Mouse (Mus musculus) bone marrow, adult 2 months (tissue): Measurements from ENCODE around the gene Ggt1. TPM values are rescaled to one million over a fixed set of nuclear protein-coding genes. Genes with fewer than 3 reads are reported as not detected.

Experiments
- H3K27ac ChIP-seq: fragments of 200-500 bp; 2 replicates; pipeline ENCODE4 v1.5.1; 2012; ENCODE audit warnings: low read depth, mild to moderate bottlenecking, control low read depth, inconsistent platforms, low read length; ENCODE audit not compliant: control insufficient read depth, poor library complexity, insufficient read depth
- H3K4me1 ChIP-seq: fragments of 200-500 bp; 2 replicates; pipeline ENCODE4 v1.6.1; 2011; ENCODE audit warnings: low read length; ENCODE audit not compliant: control insufficient read depth, insufficient read depth
- H3K4me3 ChIP-seq: fragments of 200-500 bp; replicated peaks from 2 replicates; pipeline ENCODE3; 2011; ENCODE audit warnings: mild to moderate bottlenecking, low read depth, low read length, control low read depth; ENCODE audit not compliant: control insufficient read depth
- CTCF ChIP-seq: fragments of 200-500 bp; IDR thresholded peaks from 2 replicates; pipeline ENCODE4 v1.5.1; 2011; ENCODE audit warnings: low read length, control low read depth; ENCODE audit not compliant: control insufficient read depth, insufficient read depth
- POLR2A ChIP-seq: fragments of 200-500 bp; IDR thresholded peaks from 2 replicates; pipeline ENCODE4 v1.6.1; 2011; ENCODE audit warnings: low read depth, mild to moderate bottlenecking, control low read depth, low read length, borderline replicate concordance; ENCODE audit not compliant: control insufficient read depth
- WGBS: fragments of 180-500 bp; shearing (Covaris S2); methylation state at CpG from one replicate; pipeline ENCODE4 v1.1.7; 2018; 5-methylcytosine and 5-hydroxymethylcytosine counted together
- polyA plus RNA-seq: library from polyadenylated mRNA; stranded (reverse); fragments of >200 nt; gene quantifications from 2 replicates; pipeline ENCODE4 v1.2.4, GENCODE M21; 2011; ENCODE audit warnings: low replicate concordance; ENCODE audit not compliant: missing spikeins, insufficient read depth, insufficient read length

Gene Ggt1
- polyA plus RNA-seq, 1 experiment, result 11.4 TPM

GRCm38 (mm10) chr10:75535423-75535822, 26.0 kb upstream of the Ggt1 start:
- H3K4me1 ChIP-seq, result no peaks in the 10 kb centered on the region; the same call in 1 of the 2 replicates
- TF ChIP-seq POLR2A (no peak), CTCF (no peak)
- 82% methylated on average over 2 of the region's 2 CpGs for WGBS
- no peak overlapping the region for H3K27ac ChIP-seq
- H3K4me3 ChIP-seq, result no peak overlapping the region

GRCm38 (mm10) chr10:75536123-75536522, 25.3 kb upstream of the Ggt1 start:
- H3K4me1 ChIP-seq, result no peaks in the 10 kb centered on the region; the same call in 1 of the 2 replicates
- TF ChIP-seq CTCF (no peak), POLR2A (no peak)
- no peak overlapping the region for H3K4me3 ChIP-seq
- no peak overlapping the region for H3K27ac ChIP-seq
- 88% methylated on average over 5 of the region's 5 CpGs for WGBS

DNA sequence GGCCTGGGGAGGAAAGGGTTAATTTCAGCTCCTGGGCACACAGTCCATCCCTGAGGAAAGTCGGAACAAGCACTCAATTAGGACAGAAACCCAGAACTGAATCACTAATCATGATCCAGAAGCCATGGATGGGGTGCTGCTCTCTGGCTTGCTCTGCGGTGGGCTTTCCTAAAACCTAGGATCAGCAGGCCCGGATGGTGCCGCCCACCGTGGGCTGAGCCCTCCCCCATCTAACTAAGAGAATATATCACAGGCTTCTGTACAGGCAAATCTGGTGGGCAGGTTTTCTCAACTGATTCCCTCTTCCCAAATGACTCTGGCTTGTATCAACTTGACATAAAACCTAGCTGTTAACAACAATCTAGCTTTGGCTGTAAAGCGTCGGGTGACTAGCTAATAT, 13.5 kb upstream of the Ggt1 start:
- TF ChIP-seq CTCF (no peak), POLR2A (no peak)
- Histone ChIP-seq H3K27ac (no peak overlapping the region), H3K4me1 (no peaks in the 10 kb centered on the region; the same call in 1 of the 2 replicates), H3K4me3 (no peak overlapping the region)
- WGBS, result 74% methylated on average over 7 of the region's 7 CpGs

- Histone ChIP-seq H3K4me1 (no peaks in the 10 kb centered on the region; the same call in 1 of the 2 replicates), H3K27ac (no peak overlapping the region), H3K4me3 (no peak overlapping the region)
- 78% methylated on average over 14 of the region's 14 CpGs for WGBS
- TF ChIP-seq CTCF, result no peak
Measured at GRCm38 (mm10) chr10:75548486-75548885, 12.9 kb upstream of the Ggt1 start.

- Histone ChIP-seq H3K4me1 (no peaks in the 10 kb centered on the region; the same call in 1 of the 2 replicates), H3K27ac (no peak overlapping the region), H3K4me3 (no peak overlapping the region)
- TF ChIP-seq POLR2A, result no peak
- no peak for TF ChIP-seq CTCF
- WGBS, result 54% methylated on average over 7 of the region's 7 CpGs
Measured at GRCm38 (mm10) chr10:75549886-75550285, 11.5 kb upstream of the Ggt1 start.

DNA sequence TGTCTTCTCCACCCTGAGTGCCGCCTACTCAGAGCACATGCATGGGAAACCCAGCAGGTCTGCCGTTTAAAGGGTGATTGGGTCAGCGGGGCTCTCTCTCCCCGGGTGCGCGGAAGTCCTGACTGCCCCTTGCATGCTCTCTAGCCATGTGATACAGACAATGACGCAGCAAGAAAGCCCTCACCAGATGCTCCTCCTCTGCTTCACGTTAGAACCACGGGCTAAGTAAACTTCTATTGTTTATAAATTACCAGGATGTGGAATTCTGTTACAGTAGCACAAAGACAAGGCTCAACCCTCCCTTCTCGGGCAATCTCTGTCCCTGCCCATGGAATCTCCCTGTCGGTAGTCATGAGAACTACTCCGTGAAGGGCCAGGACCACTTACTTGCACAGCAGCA, 10.2 kb upstream of the Ggt1 start:
- TF ChIP-seq POLR2A (no peak), CTCF (no peak)
- WGBS, result 15% methylated on average over 12 of the region's 12 CpGs
- Histone ChIP-seq H3K4me3 (no peak overlapping the region), H3K27ac (peak overlapping the region; percentile 6; the same call in 1 of the 2 replicates), H3K4me1 (no peaks in the 10 kb centered on the region; the same call in 1 of the 2 replicates)

DNA sequence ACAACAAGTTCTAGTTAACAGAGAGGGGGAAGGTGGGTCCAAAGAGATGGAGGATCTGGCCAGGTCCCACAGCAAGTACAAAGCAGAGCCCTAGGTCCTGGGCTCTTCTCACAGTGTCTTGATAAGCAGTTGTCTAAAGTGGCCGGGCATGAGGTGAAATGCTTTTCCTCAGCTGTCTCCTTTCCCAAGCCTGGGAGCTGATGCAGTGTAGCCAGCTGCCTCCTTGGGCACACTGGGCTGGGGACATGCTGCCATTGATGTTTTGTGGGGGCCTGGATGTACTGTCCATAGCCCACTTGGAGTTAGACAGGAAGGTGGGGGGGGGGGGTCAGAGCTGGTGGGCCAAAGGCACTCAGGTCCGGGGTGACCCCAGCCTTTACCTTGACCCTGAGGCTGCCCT, 9.3 kb upstream of the Ggt1 start:
- Histone ChIP-seq H3K4me1 (no peaks in the 10 kb centered on the region; the same call in 1 of the 2 replicates), H3K27ac (no peak overlapping the region), H3K4me3 (no peak overlapping the region)
- no peak for TF ChIP-seq CTCF
- 60% methylated on average over 2 of the region's 2 CpGs for WGBS

- no peak overlapping the region for H3K4me3 ChIP-seq
- H3K27ac ChIP-seq, result no peak overlapping the region
- no peaks in the 10 kb centered on the region; the same call in 1 of the 2 replicates for H3K4me1 ChIP-seq
- 81% methylated on average over 13 of the region's 13 CpGs for WGBS
- TF ChIP-seq CTCF (no peak), POLR2A (no peak)
Measured at GRCm38 (mm10) chr10:75552701-75553450, 8.5 kb upstream of the Ggt1 start.

GRCm38 (mm10) chr10:75554090-75554489, 7.3 kb upstream of the Ggt1 start:
- no peak for TF ChIP-seq POLR2A
- Histone ChIP-seq H3K4me3 (no peak overlapping the region), H3K27ac (no peak overlapping the region), H3K4me1 (no peaks in the 10 kb centered on the region; the same call in 1 of the 2 replicates)
- 51% methylated on average over 8 of the region's 8 CpGs for WGBS
